Mouse (Mus musculus): ENCODE data around the gene Gm9758. TPM values are rescaled to one million over a fixed set of nuclear protein-coding genes. Genes with fewer than 3 reads are reported as not detected.
"Not testable (repeated sequence)": the region's sequence is repeated elsewhere in the genome, so short reads cannot be mapped to it uniquely, and the experiment has no call there.

Gm9758 gene
- polyA plus RNA-seq, 1 experiment, result not detected

DNA sequence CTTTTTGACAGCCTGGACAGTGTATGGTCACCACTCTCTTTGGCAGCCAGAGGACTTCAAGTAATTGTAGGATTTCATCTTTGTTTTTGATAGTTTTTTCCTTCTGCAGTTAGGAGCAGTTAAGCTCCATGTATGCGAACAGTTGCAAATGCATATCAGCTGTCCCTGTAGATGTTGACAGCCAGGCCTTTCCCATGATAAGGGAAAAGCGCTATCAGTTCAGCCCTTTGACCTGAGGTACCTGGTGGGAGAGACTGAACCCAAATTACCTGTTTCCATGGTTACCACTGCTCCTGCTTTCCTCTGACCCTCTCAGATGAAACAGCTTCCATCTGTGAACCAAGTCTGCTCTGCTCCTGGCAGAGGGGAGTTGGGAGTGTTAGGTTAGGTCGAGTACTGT, 22.5 kb downstream of the Gm9758 start:
- no peaks in the 10 kb centered on the region for H3K27me3 ChIP-seq (ENCODE audit: control insufficient read depth)
- peaks cover 33% of the 10 kb centered on the region for H3K9me3 ChIP-seq (ENCODE audit: control insufficient read depth, low read length)
- no peaks in the 10 kb centered on the region for H3K4me1 ChIP-seq (ENCODE audit: control insufficient read depth)
- H3K36me3 ChIP-seq (ENCODE audit: control insufficient read depth), result no peaks in the 10 kb centered on the region
- no peak overlapping the region for H3K4me3 ChIP-seq (replicated peaks)
- TF ChIP-seq GATA1 (IDR thresholded peaks at IDR 0.05; ENCODE audit: low read length) (no peak), TAL1 (IDR thresholded peaks at IDR 0.05; ENCODE audit: low read length) (no peak)

DNA sequence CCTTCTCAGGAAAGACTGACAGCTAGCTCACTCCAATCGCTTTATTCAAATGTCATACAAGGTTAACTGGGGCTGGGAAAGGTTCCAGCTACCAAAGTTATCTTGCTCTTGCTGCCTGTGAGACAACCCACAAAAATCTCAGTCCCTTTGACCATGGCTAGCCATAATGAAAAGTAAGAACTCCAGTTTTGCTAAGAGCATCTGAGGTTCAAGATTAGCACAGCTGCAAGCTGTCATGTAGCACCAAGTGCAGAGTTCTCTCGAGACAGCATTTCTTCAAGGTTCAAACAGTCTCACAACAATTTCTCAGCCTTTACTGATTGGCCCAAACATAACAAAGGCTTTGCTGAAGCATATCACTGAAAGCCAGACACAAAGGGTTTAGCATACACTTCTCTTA, 29.4 kb downstream of the Gm9758 start:
- H3K27me3 ChIP-seq (ENCODE audit: control insufficient read depth); H3K4me1 ChIP-seq (ENCODE audit: control insufficient read depth); H3K36me3 ChIP-seq (ENCODE audit: control insufficient read depth); H3K4me3 ChIP-seq (replicated peaks); H3K9me3 ChIP-seq (ENCODE audit: control insufficient read depth, low read length): not testable (repeated sequence)

Other genes with a start within 250 kb of the Gm9758 start
- not detected in 2 replicates for gene Speer4e, start 23.5 kb upstream of the Gm9758 start, polyA plus RNA-seq (2012)
- gene Gm10354, start 64.0 kb upstream of the Gm9758 start, polyA plus RNA-seq (2012), result not detected in 2 replicates
- gene Gm17019, start 118.1 kb upstream of the Gm9758 start, polyA plus RNA-seq (2012), result not detected in 2 replicates